Comparison of ENCODE assay signal across 8 mouse cellular contexts in genomic region chr2:157201081-157201830, GRCm38 (mm10). TPM values are rescaled to one million over a fixed set of nuclear protein-coding genes. Genes with fewer than 3 reads are reported as not detected.
DNase-seq lines count a peak whose midpoint lies in the region; ATAC-seq lines count a peak whose summit lies in the region.

No protein-coding gene starts in this region.

- no peaks in the 10 kb centered on the region for H3K9me3 ChIP-seq in heart, embryonic 11.5 days (replicated peaks; ENCODE audit: control insufficient read depth, low read length)
- H3K9me3 ChIP-seq in heart, embryonic 13.5 days = no peaks in the 10 kb centered on the region
- no peaks in the 10 kb centered on the region for H3K9me3 ChIP-seq in liver, embryonic 16.5 days (replicated peaks; ENCODE audit: control insufficient read depth, low read length)
- no peaks in the 10 kb centered on the region for H3K9me3 ChIP-seq in midbrain, embryonic 16.5 days (replicated peaks; ENCODE audit: control insufficient read depth, low read length, poor library complexity, severe bottlenecking)

- H3K9ac ChIP-seq in heart, embryonic 11.5 days (ENCODE audit: low read depth, low read length) = no peak overlapping the region
- H3K9ac ChIP-seq in heart, embryonic 13.5 days = no peak overlapping the region; the same call in 1 of the 2 replicates
- no peak overlapping the region for H3K9ac ChIP-seq in liver, embryonic 16.5 days (ENCODE audit: low read depth, low read length)
- no peak overlapping the region for H3K9ac ChIP-seq in midbrain, embryonic 16.5 days (ENCODE audit: low read depth, low read length)

- H3K27ac ChIP-seq in heart, embryonic 11.5 days (ENCODE audit: low read depth, low read length) = no peak overlapping the region
- H3K27ac ChIP-seq in heart, embryonic 13.5 days (replicated peaks) = 0 out of 2 replicates have a peak overlapping the region, but pooled peaks have one; percentile 12
- H3K27ac ChIP-seq in liver, embryonic 16.5 days (ENCODE audit: low read length) = no peak overlapping the region
- no peak overlapping the region for H3K27ac ChIP-seq in midbrain, embryonic 16.5 days (ENCODE audit: low read length)

- no peak for ATAC-seq in heart, embryonic 11.5 days (replicated peaks; ENCODE audit: insufficient number of reproducible peaks, low FRiP score, low TSS enrichment)
- ATAC-seq in heart, embryonic 13.5 days (ENCODE audit: extremely low read depth, insufficient number of reproducible peaks, low FRiP score, low TSS enrichment) = no peak
- ATAC-seq in liver, embryonic 16.5 days (ENCODE audit: low read depth) = no peak
- ATAC-seq in midbrain, embryonic 16.5 days = no peak

- no peaks in the 10 kb centered on the region for H3K27me3 ChIP-seq in heart, embryonic 11.5 days (ENCODE audit: control insufficient read depth, insufficient read depth, low read length)
- no peaks in the 10 kb centered on the region for H3K27me3 ChIP-seq in heart, embryonic 13.5 days (replicated peaks)
- no peaks in the 10 kb centered on the region for H3K27me3 ChIP-seq in liver, embryonic 16.5 days (ENCODE audit: control insufficient read depth, insufficient read depth, low read depth, low read length)
- no peaks in the 10 kb centered on the region for H3K27me3 ChIP-seq in midbrain, embryonic 16.5 days (ENCODE audit: control insufficient read depth, insufficient read depth, low read depth, low read length)

- no peaks in the 10 kb centered on the region for H3K4me1 ChIP-seq in heart, embryonic 11.5 days (ENCODE audit: control insufficient read depth, insufficient read depth, low read length)
- H3K4me1 ChIP-seq in heart, embryonic 13.5 days = peaks cover 23% of the 10 kb centered on the region
- H3K4me1 ChIP-seq in liver, embryonic 16.5 days (ENCODE audit: control insufficient read depth, low read depth, low read length) = peaks cover 16% of the 10 kb centered on the region
- H3K4me1 ChIP-seq in midbrain, embryonic 16.5 days (ENCODE audit: control insufficient read depth, insufficient read depth, low read length) = peaks cover 6% of the 10 kb centered on the region; the same call in 1 of the 2 replicates

- peak; percentile 96 for DNase-seq in heart, adult 11 months
- peak; percentile 55 for DNase-seq in NIH3T3 (ENCODE audit: low read depth)
- DNase-seq in thymus, postnatal 0 days (ENCODE audit: low spot score) = peak; percentile 31
- no peak for DNase-seq in right cerebral cortex, postnatal 36 days (ENCODE audit: low spot score in 2 of 2)

- H3K4me2 ChIP-seq in heart, embryonic 11.5 days = no peak overlapping the region
- no peak overlapping the region for H3K4me2 ChIP-seq in heart, embryonic 13.5 days
- H3K4me2 ChIP-seq in liver, embryonic 16.5 days (ENCODE audit: low read depth, low read length) = peak overlapping the region; percentile 8; the same call in 1 of the 2 replicates
- H3K4me2 ChIP-seq in midbrain, embryonic 16.5 days (ENCODE audit: low read length) = no peak overlapping the region

- 82% methylated on average over 6 of the region's 6 CpGs for WGBS in heart, embryonic 11.5 days (ENCODE audit: insufficient replicate concordance)
- WGBS in heart, embryonic 13.5 days = 85% methylated on average over 6 of the region's 6 CpGs
- 66% methylated on average over 6 of the region's 6 CpGs for WGBS in liver, embryonic 16.5 days (ENCODE audit: insufficient replicate concordance)
- WGBS in midbrain, embryonic 16.5 days = 73% methylated on average over 6 of the region's 6 CpGs

- peaks cover 17% of the 10 kb centered on the region for H3K36me3 ChIP-seq in heart, embryonic 11.5 days (ENCODE audit: control insufficient read depth, insufficient read depth, low read length)
- H3K36me3 ChIP-seq in heart, embryonic 13.5 days = peaks cover 39% of the 10 kb centered on the region
- H3K36me3 ChIP-seq in liver, embryonic 16.5 days (ENCODE audit: control insufficient read depth, insufficient read depth) = peaks cover 38% of the 10 kb centered on the region
- H3K36me3 ChIP-seq in midbrain, embryonic 16.5 days (ENCODE audit: control insufficient read depth, insufficient read depth, low read length) = peaks cover 11% of the 10 kb centered on the region

- no peak overlapping the region for H3K4me3 ChIP-seq in heart, embryonic 11.5 days (ENCODE audit: low read depth, low read length)
- no peak overlapping the region for H3K4me3 ChIP-seq in heart, embryonic 13.5 days
- H3K4me3 ChIP-seq in liver, embryonic 16.5 days (ENCODE audit: low read depth, low read length) = no peak overlapping the region
- H3K4me3 ChIP-seq in midbrain, embryonic 16.5 days (ENCODE audit: low read depth, low read length) = no peak overlapping the region

RNA-seq across cellular contexts. Expression of gene Rbl1, which starts 3.1 kb away (rescaled TPM):
- polyA plus RNA-seq in heart, embryonic 11.5 days (2014; fragmentation: Nextera tagmentation; extraction: Ambion mirVana) = 21.0 and 22.6 TPM in 2 replicates
- 16.4 and 17.0 TPM in 2 replicates for polyA plus RNA-seq in heart, embryonic 13.5 days (2015; fragmentation: Nextera tagmentation; extraction: Ambion mirVana)
- 17.0 and 18.2 TPM in 2 replicates for polyA plus RNA-seq in liver, embryonic 16.5 days (2015; fragmentation: Nextera tagmentation; extraction: Ambion mirVana)
- 36.5 and 40.7 TPM in 2 replicates for polyA plus RNA-seq in thymus, postnatal 0 days (2015; fragmentation: Nextera tagmentation; extraction: Ambion mirVana)
- polyA plus RNA-seq in midbrain, embryonic 16.5 days (2015; fragmentation: Nextera tagmentation; extraction: Ambion mirVana) = 4.2 and 5.3 TPM in 2 replicates

Comparison
In these comparisons a context has a peak if more than half of its experiments do, and no peak if none do; other contexts are left out.
1. DNase-seq: peak in heart, adult 11 months (single experiment), NIH3T3 (single experiment) and thymus, postnatal 0 days (single experiment); none in right cerebral cortex, postnatal 36 days (0 of 2).